Mouse (Mus musculus) common myeloid progenitor, adult 5-6 weeks (primary cell): ENCODE measurements at regions not wholly inside any gene's neighbourhood (a gene's known extent, or its start where the extent isn't known, plus 50 kb on each side); places are given as distances from the start of the nearest gene placed in this dataset.

ENCODE experiments used
- ATAC-seq: replicated peaks from 2 replicates; pipeline ENCODE4 v1.8.0; 2016; ENCODE audit warnings: low read depth, mild to moderate bottlenecking, moderate TSS enrichment, inconsistent platforms; ENCODE audit not compliant: poor library complexity, severe bottlenecking

DNA sequence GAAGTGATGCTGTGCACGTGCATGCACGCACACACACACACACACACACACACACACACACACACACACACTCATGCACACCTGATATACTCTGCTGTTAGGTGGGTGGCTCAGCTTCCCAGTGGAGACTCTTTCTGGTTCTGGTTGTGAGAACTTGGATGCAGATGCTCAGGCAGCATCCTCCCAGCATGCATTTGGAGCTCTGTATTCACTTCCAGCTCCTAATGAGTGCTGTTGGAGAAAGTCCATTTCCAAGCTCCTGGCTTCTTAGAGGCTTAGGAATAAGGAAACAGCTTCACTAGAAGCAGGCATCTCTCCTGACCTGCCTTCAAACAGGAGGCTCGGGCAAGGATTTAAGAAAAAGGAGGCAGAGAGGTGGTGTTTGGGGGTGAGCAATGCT is 52.2 kb upstream of the Kazn start:
- no peak for ATAC-seq
